Mouse (Mus musculus): Measurements from ENCODE around the gene Gm4491.

Gene Gm4491

GRCm38 (mm10) chr14:57115823-57116544, at the start of gene Gm4491:
Gene Gm4491 (minus strand): TSS chr14:57115883.
- DNase-seq: no peak

GRCm38 (mm10) chr14:57161833-57162232, 46.1 kb upstream of the Gm4491 start:
- DNase-seq: no peak

- peak; percentile 6 for DNase-seq
These were observed 45.5 kb upstream of the Gm4491 start for GRCm38 (mm10) chr14:57161201-57161600.

- DNase-seq: no peak
These were observed 39.2 kb upstream of the Gm4491 start for GRCm38 (mm10) chr14:57154916-57155315.

- no peak for DNase-seq
These were observed 30.1 kb upstream of the Gm4491 start for GRCm38 (mm10) chr14:57145741-57146140.

GRCm38 (mm10) chr14:57135265-57135664, 19.6 kb upstream of the Gm4491 start:
- no peak for DNase-seq

GRCm38 (mm10) chr14:57133161-57133661, 17.5 kb upstream of the Gm4491 start, which contains the start of gene Gjb6:
Gene Gjb6 (minus strand): TSS chr14:57133611.
- no peak for DNase-seq

- no peak for DNase-seq
These were observed 11.7 kb upstream of the Gm4491 start for GRCm38 (mm10) chr14:57127383-57127782.

GRCm38 (mm10) chr14:57122295-57122694, 6.6 kb upstream of the Gm4491 start:
- DNase-seq: no peak

- peak; percentile 51 for DNase-seq
These were observed 6.5 kb downstream of the Gm4491 start for GRCm38 (mm10) chr14:57109194-57109593.

- DNase-seq: no peak
These were observed 7.8 kb downstream of the Gm4491 start for GRCm38 (mm10) chr14:57107916-57108315.

- DNase-seq: peak; percentile 59
These were observed 8.6 kb downstream of the Gm4491 start for GRCm38 (mm10) chr14:57107091-57107490.

GRCm38 (mm10) chr14:57105721-57106120, 10.0 kb downstream of the Gm4491 start:
- no peak for DNase-seq

- DNase-seq: no peak
These were observed 10.6 kb downstream of the Gm4491 start for GRCm38 (mm10) chr14:57105111-57105510.

GRCm38 (mm10) chr14:57104106-57105023, 11.3 kb downstream of the Gm4491 start, which contains the start of gene Gjb2:
Gene Gjb2 (minus strand): TSS chr14:57104702.
- peak; percentile 83 for DNase-seq

- DNase-seq: peak; percentile 24
These were observed 12.0 kb downstream of the Gm4491 start for GRCm38 (mm10) chr14:57103711-57104105.

GRCm38 (mm10) chr14:57103121-57103520, 12.6 kb downstream of the Gm4491 start:
- DNase-seq: no peak

GRCm38 (mm10) chr14:57101623-57102022, 14.1 kb downstream of the Gm4491 start:
- DNase-seq: no peak

- no peak for DNase-seq
These were observed 19.8 kb downstream of the Gm4491 start for GRCm38 (mm10) chr14:57095855-57096254.

GRCm38 (mm10) chr14:57093029-57093428, 22.7 kb downstream of the Gm4491 start:
- peak; percentile 72 for DNase-seq

GRCm38 (mm10) chr14:57090001-57090400, 25.7 kb downstream of the Gm4491 start:
- no peak for DNase-seq

- DNase-seq: peak; percentile 85
These were observed 26.6 kb downstream of the Gm4491 start for GRCm38 (mm10) chr14:57089107-57089506.

- peak; percentile 52 for DNase-seq
These were observed 31.5 kb downstream of the Gm4491 start for GRCm38 (mm10) chr14:57084180-57084668.
